Mouse (Mus musculus) megakaryocyte, embryonic 14.5 days (primary cell): ENCODE results near the gene Efna2.

Experiments used
- FLI1 ChIP-seq: IDR thresholded peaks from 2 replicates; pipeline ENCODE4 v1.6.1; 2012; ENCODE audit warnings: low read length, inconsistent platforms, mixed read lengths
- GATA1 ChIP-seq: IDR thresholded peaks from 3 replicates; pipeline ENCODE4 v1.6.1; 2012; ENCODE audit warnings: mixed read lengths, low read length, inconsistent platforms, borderline replicate concordance

DNA sequence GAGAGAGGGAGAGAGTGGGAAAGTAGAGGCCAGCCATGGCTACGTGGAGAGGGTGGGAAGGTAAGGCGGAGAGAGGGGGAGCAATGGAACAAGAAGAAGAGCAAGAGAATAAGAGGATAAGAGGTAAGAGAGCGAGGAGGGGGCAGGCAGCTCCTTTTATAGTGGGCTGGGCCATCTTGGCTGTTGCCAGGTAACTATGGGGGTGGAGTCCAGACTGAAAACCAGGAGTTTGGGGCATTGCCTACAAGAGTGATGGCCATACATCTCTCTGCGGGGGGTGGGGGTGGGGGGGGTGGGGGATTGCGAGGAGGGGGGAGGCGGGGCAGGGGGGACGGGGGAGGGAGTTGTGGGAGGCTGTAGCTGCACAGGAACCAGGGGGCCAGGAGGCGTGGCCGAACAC, 41.4 kb downstream of the Efna2 start:
- no peak for TF ChIP-seq GATA1
- TF ChIP-seq FLI1: no peak
